Mouse (Mus musculus) inflammation-experienced regulatory T-cells, adult 6 months (primary cell): ENCODE measurements around the gene Cd79b. TPM values are rescaled to one million over a fixed set of nuclear protein-coding genes. Genes with fewer than 3 reads are reported as not detected.
A peak's percentile ranks its signal among the peaks of the same experiment; 100 is the strongest.

Source experiments
- ATAC-seq: one replicate; pipeline ENCODE4 v1.8.0; 2017
- polyA plus RNA-seq, 3 experiments: library from polyadenylated mRNA; unstranded; fragments of 100-300 nt; shearing (Covaris generic); gene quantifications; one replicate each; pipeline ENCODE4 v1.2.1; 2017

Cd79b gene
- polyA plus RNA-seq, 3 experiments from 2014 or later = 29.4 to 76.0 (median 49.1) TPM

- ATAC-seq = no peak
These were observed 41.3 kb downstream of the Cd79b start for GRCm38 (mm10) chr11:106273311-106273684.

- ATAC-seq = peak; percentile 86
These were observed 41.8 kb downstream of the Cd79b start, which contains the start of gene Smarcd2 for GRCm38 (mm10) chr11:106272644-106273310. Gene Smarcd2, minus strand, starts transcription at chr11:106272972.

- no peak for ATAC-seq
These were observed 42.5 kb downstream of the Cd79b start for GRCm38 (mm10) chr11:106271794-106272643.

- no peak for ATAC-seq
These were observed 43.3 kb downstream of the Cd79b start for GRCm38 (mm10) chr11:106271131-106271793.

GRCm38 (mm10) chr11:106269060-106269431 is 45.5 kb downstream of the Cd79b start:
- no peak for ATAC-seq

- no peak for ATAC-seq
These were observed 46.1 kb downstream of the Cd79b start for GRCm38 (mm10) chr11:106268326-106269059.

GRCm38 (mm10) chr11:106267871-106268270 is 46.7 kb downstream of the Cd79b start:
- no peak for ATAC-seq

GRCm38 (mm10) chr11:106267311-106267852 is 47.2 kb downstream of the Cd79b start:
- no peak for ATAC-seq

GRCm38 (mm10) chr11:106266431-106266830 is 48.1 kb downstream of the Cd79b start:
- ATAC-seq = no peak

GRCm38 (mm10) chr11:106265570-106265969 is 49.0 kb downstream of the Cd79b start:
- ATAC-seq = no peak

- no peak for ATAC-seq
These were observed 49.6 kb downstream of the Cd79b start for GRCm38 (mm10) chr11:106264988-106265387.

GRCm38 (mm10) chr11:106263963-106264362 is 50.6 kb downstream of the Cd79b start:
- no peak for ATAC-seq

Other genes with a start within 250 kb of the Cd79b start
- gene Taco1, start 248.7 kb downstream of the Cd79b start, polyA plus RNA-seq = 10 to 100 TPM in 2 of 3 experiments, 1 to 10 TPM in 1; 7.7 to 14.5 (median 13.3) TPM
- gene Map3k3, start 230.1 kb downstream of the Cd79b start, polyA plus RNA-seq = 10 to 100 TPM; 11.5 to 33.4 (median 33.3) TPM
- gene Gm10840, start 153.9 kb downstream of the Cd79b start, polyA plus RNA-seq = not detected
- 100 to 1,000 TPM; 535 to 666 (median 652) TPM for gene Limd2, start 153.9 kb downstream of the Cd79b start, polyA plus RNA-seq
- 10 to 100 TPM; 28.1 to 45.4 (median 37.4) TPM for gene Strada, start 112.6 kb downstream of the Cd79b start, polyA plus RNA-seq
- 10 to 100 TPM; 77.0 to 93.9 (median 77.0) TPM for gene Ccdc47, start 98.4 kb downstream of the Cd79b start, polyA plus RNA-seq
- gene Ddx42, start 97.8 kb downstream of the Cd79b start, polyA plus RNA-seq = 10 to 100 TPM; 55.6 to 92.5 (median 83.3) TPM
- gene Ftsj3, start 58.7 kb downstream of the Cd79b start, polyA plus RNA-seq = 10 to 100 TPM; 31.7 to 66.8 (median 55.9) TPM
- gene Psmc5, start 58.6 kb downstream of the Cd79b start, polyA plus RNA-seq = 100 to 1,000 TPM; 145 to 157 (median 154) TPM
- 10 to 100 TPM; 16.2 to 24.9 (median 23.1) TPM for gene Smarcd2, start 41.8 kb downstream of the Cd79b start, polyA plus RNA-seq
- under 1 TPM in 2 of 3 experiments, not detected in 1; 0.09 to 0.14 TPM for gene Tcam1, start 38.1 kb downstream of the Cd79b start, polyA plus RNA-seq
- not detected for gene Gh, start 12.9 kb downstream of the Cd79b start, polyA plus RNA-seq
- under 1 TPM in 1 of 3 experiments, not detected in 2; 0.08 TPM for gene Scn4a, start 38.5 kb upstream of the Cd79b start, polyA plus RNA-seq
- 1 to 10 TPM in 2 of 3 experiments, under 1 TPM in 1; 0.87 to 2.5 (median 2.3) TPM for gene Prr29, start 50.7 kb upstream of the Cd79b start, polyA plus RNA-seq
- 100 to 1,000 TPM in 2 of 3 experiments, 10 to 100 TPM in 1; 91.8 to 131 (median 125) TPM for gene Icam2, start 73.3 kb upstream of the Cd79b start, polyA plus RNA-seq
- gene Ern1, start 173.1 kb upstream of the Cd79b start, polyA plus RNA-seq = 1 to 10 TPM; 1.4 to 1.8 (median 1.6) TPM